Mouse (Mus musculus): ENCODE results near the gene Dtx3.

Dtx3 gene

DNA sequence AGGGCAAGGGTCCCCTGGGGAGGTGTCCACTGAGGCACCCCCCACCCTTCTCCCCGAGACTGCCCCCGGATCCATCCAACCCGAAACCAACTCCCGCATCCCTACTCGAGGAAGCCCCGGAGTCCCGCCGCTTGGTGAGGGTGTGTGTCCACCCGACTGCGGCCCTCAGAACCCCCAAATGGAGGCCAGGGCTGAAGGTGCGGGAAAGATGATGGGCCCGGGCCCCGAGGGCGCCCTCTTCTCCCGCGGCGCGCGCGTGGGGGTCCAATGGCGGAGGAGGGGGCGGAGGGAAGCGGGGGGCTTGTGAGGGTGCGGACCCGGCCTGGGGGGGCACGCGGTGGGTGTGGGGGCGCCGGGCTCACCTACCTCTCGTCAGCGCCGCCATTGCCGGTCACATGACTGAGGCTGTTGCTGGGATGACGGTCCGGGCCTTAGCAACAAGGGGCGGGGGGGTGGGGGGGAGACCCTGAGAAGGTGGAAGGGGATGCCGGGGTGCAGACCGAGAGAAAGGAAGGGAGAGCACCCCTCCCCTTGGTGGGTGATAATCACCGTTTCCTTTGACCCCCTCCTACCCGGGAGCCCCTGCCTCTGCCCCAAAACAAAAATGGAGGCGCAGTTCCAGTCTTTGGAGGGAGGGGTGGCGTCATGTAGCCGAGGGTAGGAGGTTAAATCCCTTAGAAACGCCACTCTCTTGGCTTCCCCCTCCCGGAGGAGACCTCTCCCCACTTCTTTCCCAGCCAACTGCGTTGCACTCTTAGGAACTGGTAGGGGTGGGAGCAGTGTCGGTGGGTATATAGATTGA is at the start of gene Dtx3:
Dtx3 (minus strand) TSS at position 401 of the 802 bp plus-strand sequence.
- peak; percentile 69 for DNase-seq

DNA sequence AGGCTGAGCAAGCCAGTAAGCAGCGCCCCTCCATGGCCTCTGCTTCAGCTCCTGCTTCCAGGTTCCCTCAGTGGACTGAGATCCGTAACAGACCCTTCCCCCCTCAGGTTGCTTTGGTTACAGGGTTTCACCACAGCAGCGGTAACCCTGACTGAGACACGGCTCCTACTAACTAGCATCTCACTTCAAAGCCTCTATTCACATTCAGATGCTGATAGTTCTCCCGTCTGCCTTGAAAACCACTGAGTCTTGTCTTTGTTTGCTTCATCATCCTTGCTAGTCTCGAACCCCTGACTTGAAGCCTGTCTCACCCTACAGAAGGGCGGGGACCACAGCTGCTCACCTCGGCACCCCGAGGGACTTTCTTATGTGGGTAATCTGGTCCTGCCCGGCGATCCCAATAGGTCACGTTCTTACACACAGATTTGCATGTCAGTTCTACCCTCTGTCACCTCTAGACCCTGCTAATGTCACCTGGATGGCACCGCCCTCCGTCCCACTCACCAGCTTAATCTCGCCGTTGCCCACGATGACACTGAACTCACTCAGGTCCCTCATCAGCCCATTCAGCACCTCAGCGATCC is 42.8 kb upstream of the Dtx3 start:
- no peak for DNase-seq

DNA sequence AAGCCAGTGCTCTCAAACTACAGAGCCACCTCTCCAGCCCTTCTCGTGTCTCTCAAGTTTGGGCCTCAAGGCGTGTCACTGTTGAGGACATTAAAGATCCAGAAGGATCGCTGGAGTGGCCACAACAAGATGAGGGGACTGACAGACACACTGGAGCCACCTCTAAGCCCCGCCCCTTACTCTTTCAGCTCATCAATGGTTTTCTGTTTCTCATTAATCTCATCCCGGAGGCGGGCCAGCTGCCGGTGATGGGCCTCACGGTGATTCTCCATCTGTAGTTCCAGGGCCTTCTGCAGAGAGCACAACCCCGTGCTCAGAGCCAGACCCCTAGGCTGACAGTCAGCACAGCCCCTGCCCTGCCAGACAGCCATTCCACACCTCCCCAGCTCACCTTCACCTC is 41.0 kb upstream of the Dtx3 start:
- no peak for DNase-seq

DNA sequence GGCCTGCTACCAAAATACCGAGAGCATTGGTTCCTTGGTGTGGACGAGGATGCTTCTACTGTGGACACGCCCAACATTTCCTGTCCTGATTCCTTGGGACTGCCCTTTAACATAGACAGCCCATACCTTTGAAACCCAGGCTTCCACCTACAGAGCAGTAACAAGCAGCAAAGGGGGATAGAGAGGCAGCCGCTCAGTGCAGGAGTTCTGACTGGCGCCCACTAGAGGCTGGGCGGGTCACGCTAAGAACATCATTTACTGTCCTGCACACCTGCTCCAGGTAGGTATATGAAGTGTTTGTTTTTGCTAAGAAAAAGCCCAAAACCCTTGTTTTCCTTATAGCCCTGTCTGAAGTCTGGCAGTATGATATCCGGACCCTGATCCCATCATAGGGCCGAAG is 37.6 kb upstream of the Dtx3 start:
- no peak for DNase-seq

DNA sequence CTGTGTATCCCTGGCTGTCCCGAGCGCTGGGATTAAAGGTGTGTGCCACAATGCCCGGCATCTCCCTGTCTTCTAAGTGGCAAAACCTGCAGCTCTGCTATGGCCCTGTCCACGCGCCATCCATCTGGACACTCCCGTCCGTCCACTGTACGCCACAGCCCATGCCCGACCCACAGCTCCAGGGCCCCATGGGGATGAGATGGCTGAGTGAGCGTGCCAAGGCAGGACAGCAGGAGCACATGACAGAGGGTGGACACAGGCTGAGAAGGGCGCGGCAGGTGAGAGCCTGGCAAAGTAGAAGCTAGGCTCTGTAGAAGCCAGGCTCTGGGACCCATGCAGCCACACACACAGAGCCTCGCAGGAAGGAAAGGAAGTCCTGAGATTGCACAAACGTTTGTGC is 36.2 kb upstream of the Dtx3 start:
- DNase-seq = no peak

DNA sequence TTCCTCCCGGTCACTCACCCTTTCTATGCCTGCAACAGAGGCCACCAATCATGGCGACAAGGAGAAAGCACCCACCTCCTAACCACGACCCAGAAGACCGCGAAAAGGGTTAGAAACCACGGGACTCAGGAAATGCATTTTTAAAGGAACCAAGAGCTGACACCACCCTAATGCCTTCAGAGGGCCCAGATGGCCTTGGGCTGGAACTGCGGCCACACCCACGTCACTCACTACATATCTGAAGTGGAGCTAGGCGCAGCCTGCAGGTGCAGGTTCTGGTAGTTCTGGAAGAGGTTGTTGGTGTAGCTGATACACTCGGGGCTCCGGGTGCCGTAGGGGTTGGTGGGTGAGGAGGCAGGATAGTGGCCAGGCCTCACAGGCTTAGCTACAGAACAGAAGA is 35.2 kb upstream of the Dtx3 start:
- DNase-seq = no peak

DNA sequence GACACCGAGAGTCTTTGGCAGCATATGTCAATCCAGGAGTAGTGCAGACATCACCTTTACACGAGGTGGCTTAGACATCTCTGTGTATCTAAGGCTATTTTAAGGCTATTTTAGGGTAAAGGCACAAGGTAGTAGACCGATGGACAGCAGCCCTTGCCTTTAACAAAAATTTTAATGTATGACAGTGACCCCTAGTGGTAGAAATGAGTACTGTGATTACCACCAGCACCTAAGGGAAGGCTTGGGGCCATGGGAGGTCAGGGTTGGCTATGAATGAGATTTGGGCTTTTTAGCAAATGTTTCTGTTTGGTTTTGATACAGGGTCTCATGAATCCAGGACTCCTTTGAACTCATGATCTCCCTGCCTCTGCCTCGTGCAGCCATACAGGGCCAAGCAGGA is 33.4 kb upstream of the Dtx3 start:
- peak; percentile 69 for DNase-seq

DNA sequence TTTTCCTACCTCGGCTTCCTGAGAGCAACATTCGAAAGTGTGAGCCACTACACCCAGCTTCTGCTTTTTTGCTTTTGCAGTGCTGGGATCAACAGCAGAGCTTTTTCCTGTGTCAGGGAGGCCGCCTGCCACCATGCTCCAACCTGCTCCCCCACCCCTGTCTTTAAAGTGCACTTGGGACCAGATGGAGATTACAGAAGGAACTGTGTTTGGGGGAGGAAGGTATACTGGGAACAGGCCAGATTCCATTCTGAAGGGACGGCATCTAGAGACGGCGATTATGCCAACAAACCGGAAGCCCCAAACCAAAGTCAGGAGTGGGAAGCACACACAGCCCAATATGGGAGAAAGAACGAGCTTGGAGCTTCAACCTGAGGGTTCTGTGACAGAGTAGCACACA is 31.6 kb upstream of the Dtx3 start:
- DNase-seq = no peak

DNA sequence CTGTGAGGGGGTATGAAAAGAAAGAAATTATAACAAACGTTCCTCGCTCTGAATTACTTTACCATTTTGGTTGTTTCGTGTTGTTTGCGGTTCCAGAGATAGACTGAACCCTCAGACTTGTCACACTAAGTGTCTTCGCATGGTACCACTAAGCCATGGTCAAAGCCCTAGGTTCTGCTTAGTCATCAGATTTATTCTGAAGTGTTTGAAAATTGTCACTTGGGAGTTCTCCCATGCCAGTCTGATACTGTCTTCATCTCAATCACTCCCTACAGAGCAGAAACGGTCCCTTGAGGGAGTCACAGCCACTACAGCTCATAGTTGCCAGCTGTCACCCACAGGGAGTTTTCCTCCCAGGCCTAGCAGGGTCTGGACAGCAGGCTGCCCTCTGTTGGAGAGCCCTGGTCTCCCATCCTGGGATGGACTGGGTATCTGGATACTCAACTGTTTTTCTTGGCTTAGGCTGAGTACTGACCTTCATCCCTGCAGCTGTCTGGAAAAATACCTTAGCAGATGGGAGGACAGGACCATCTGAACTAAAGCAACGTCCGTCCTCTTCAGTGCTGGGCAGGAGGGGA is 30.9 kb upstream of the Dtx3 start:
- peak; percentile 40 for DNase-seq

DNA sequence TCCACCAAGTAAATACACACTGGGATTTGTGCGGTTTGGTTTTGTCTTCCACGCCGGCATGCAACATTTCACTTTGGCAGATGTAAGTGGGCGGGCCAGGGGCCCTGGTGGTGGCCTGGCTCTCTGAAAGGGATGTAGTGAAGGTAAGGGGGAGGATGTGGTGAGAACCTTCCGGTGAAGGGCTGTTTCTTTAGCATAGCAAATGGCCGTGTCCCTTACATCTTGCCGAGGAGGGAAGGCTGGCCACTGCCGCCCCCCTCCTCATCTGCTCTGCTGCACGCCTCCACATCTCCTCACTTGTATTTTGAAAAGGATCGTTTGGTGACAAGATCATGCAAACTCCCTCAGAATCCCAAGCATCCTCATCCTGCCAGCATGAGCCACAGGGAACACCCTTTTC is 30.2 kb upstream of the Dtx3 start:
- DNase-seq = no peak

DNA sequence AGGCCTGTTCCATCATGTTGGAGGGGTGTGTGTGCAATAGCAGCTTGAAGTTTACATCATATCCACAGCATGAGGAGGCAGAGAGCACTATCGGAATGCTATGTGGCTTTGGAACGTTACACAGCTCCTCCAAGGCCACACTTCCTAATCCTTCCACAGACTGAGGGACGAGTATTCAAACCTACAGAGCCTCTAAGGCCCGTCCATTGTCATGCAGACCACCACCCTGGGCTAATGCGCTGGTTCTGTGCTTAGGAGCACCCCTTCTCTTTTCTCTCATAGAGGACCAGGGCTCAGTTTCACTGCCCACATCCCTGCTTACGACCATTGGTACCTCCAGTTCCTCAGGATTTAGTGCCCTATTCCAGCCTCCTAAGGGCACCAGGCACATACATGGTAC is 29.7 kb upstream of the Dtx3 start:
- no peak for DNase-seq

DNA sequence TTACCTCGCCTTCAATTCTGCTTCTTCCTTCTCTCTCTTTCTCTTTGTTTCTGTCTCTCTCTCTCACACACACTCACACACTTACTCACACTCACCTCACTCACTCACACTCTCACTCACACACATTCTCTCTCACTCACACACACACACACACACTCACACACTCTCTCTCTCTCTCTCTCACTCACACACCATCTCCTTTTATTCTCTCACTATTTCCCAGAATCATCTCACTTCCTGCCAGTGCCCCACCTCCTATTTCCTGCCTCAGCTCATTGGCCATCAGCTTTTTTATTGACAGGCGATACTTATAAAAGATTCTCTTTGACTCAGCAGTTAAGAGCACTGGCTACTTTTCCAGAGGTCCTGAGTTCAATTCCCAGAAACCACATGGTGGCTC is 22.8 kb upstream of the Dtx3 start:
- no peak for DNase-seq

DNA sequence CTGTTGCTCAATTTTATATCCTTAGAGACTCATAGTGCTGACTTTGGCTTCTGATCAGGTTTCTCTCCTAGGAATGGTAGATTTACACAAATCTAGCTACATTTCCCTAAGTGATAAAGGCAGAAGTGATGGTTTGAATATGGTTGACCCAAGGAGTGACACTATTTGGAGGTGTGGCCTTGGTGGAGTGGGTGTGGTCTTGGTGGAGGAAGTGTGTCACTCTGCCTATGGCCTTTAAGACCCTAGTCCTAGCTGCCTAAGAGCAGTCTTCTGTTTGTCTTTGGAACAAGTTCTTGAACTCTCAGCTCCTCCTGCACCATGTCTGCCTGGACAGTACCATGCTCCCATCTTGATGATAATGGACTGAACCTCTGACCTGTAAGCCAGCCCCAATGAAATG is 21.6 kb upstream of the Dtx3 start:
- no peak for DNase-seq

DNA sequence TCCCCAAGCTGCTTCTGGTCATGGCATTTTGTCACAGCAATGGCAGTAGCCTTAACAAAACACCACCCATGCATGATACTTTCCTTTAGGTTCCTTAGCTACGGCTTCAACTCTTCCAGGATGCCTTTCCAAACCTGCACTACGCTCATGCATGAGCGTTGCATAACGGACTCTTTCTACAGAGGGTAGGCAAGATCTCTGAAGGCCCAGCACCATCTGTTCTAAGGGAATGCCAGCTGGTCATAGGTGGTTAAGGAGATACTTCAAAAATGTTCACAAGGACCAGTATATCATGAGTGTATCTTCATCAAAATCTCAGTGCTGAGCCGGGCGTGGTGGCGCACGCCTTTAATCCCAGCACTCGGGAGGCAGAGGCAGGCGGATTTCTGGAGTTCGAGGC is 20.9 kb upstream of the Dtx3 start:
- DNase-seq = no peak

DNA sequence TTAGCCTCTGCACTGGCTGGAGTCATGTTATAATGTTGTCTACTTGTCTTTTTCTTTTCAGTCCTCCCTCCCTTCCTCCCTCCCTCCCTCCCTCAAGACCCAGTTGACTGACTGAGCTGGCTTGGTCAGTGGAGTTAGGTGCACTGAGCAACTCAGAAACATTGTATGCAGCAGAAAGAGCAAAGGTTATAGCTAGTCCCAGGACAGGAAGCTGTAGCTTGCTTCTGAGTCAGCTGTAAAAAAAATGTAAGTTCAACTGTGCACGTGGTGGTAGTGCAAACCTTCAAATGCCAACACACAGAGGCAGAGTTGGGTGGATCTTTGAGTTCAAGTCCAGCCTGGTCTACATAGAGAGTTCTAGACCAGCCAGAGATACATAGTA is 18.9 kb upstream of the Dtx3 start:
- no peak for DNase-seq

DNA sequence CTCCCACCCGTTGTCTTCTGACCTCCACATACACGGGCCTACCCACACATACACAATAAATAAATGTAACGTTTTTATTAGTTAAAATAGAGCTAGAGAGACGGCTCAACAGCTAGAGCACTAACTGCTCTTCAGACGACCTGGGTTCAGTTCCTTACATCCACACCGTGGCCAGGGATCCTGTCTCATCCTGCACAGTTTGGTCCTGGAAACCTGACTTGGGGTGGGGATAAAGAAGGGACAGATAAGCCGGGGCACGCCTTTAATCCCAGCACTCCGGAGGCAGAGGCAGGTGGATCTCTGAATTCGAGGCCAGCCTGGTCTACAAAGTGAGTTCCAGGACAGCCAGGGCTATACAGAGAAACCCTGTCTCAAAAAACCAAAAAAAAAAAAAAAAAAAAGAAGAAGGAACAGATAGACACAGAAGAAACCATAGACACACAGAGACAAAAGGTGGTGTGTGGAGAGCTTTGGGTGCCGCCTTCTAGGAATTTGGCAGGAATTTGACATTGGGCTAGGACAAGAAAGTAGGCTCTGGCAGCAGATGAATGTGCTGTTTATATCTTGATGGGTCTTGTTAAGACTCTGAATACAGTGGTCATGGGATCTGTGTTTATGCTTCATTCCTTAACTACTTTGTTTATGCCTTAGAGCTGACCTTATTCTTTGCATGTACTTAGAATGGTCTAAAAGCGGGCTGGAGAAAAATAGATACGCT is 18.3 kb upstream of the Dtx3 start:
- DNase-seq = no peak

DNA sequence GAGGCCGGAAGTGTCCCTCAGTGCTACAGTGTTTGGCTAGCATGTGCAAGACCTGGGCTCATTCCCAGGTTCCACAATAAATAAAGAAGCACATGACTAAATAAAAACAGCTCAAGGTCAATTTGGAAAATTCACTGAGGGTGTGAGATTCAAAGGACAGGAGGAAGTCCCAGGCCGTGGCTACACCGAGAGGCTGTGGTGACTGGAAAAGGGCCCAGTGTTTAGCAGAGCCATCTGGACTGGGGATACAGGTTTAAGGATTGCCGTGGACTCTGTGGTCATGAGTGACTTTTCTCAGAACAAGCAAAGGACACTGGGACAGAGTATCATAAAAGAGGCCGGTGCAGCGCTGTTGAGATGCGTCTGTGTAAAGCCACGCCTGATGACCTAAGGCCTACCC is 17.7 kb upstream of the Dtx3 start:
- DNase-seq = no peak

DNA sequence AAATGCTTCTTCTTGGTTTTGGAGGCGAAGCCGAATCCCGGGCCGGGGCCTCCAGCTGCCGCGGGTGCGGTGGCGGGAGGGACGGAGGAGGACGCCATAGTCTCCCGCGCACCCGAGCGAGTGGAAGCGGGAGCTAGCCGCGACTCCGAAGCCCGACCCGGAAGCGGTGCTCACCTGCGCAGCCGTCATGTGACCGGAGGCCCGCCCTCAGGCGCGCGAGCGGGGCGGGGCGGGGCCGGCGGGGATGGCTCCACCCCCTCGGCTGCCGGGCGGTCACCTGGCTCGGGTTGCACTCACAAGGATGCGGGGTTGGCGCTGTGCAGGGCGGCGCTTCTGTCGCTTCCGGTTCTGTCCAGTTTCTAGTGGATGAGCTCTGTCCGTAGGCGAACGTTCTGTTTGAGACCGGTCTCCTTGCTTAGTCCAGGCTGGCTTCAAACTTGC is 15.9 kb upstream of the Dtx3 start, which contains the start of gene Pip4k2c:
Pip4k2c (minus strand) TSS at position 172 of the 441 bp plus-strand sequence.
- DNase-seq = peak; percentile 96

DNA sequence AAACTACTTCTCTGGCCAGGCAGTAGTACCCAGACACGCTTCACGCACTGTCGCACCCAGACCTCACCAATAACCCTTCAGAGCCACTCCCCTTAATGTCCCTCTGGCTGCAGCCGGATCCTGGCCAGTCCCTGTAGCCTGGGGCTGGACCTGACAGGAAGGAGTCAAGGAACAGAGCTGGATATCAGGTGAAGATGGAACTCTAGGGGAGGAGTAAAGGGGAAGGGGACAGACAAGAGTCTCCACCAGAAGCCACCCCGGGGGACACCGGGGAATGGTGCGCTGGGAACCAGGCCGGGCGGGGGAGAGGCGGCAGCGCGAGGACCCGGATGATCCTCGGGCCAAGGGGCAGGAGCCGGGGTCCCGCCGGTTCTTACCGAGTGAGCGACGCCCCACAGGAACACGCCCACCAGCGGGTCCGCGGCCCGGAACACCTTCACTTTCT is 15.5 kb upstream of the Dtx3 start:
- DNase-seq = peak; percentile 84

DNA sequence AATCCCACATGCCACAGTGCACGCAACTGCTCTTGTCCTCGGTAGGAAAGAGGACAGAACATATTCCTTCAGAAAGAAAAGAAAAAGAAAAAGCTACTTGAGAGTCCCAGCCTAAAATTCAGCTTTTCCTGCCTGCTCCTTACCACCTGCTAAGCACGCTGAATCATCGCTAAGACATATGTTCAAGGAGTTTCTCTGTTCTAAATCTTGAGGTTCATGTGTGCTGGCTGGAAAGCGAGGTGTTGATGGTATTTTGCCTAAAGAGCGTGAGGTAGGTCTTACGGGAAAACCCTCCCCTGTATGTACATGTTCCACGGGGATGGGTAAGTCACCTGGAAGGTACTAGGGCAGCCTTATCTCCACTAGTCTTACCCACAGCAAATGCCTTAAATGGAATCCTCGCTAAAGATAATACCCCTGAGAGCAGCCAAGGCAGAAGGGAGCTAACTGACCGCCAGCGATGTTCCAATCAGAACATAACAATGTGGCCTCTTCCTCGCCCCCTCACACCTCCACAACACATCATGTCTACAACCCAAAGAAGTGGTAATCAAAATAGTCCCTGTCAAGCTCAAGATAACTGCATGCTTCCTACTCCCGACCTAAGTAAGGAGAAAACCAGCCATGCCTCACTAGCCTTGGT is 14.5 kb upstream of the Dtx3 start:
- DNase-seq = no peak

DNA sequence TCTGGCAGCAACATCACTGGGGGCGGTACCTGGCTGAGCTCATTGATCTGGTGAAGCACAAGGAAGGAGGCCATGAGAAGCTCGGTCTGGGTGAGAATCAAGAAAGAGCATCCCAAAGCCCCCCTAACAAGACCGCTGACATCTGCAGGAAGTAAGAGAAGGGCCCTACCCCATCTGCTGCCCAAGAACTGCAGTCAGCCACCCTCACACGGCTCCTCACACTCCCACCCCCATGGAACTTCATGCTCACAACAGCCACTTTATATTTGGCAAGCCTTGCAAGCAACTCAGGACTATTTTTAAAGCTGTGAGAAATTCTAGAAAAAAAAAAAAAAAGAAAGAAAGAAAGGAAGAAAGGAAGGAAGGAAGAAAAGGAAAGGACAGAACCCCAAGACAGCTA is 13.4 kb upstream of the Dtx3 start:
- no peak for DNase-seq

DNA sequence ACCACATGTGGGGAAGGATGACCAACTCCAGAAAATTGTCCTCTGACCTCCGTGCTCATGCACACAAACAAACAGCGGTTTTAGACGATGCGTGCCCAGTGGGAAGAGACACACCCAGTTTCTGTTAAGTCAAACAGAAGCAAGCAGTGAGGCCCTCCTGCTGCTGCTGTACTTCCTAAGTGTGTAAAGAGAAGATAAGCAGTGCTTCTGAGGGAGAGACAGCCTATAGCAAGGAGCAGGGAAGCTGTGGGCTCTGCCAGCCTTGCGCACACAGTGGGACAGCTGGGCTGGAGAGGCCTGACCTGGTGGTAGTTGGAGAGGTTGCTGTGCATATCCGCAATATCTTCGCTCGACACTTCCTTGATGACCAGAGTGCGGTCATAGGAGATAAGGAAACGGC is 9.8 kb upstream of the Dtx3 start:
- no peak for DNase-seq

DNA sequence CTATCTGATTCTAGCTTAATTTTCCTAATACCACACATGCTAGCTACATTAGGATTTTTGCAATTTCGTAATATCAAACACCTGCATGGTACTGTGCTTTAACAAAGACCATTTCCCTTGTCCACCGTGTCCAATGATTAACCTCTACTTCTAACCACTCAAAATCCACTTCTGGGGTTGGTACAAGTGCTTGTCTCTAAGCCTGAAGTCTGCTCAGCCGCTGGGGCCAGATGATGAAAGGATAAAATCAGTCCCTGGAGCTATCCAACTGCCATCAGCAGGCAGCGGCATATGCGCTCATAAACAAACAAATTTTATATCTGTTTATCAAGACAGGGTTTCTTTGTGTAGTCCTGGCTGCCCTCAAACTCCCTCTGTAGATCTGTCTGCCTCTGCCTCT is 9.1 kb upstream of the Dtx3 start:
- no peak for DNase-seq
